Mouse (Mus musculus) testis, adult 2 months (tissue): Measurements from ENCODE around the gene Aco2. TPM values are rescaled to one million over a fixed set of nuclear protein-coding genes. Genes with fewer than 3 reads are reported as not detected.

Experiments
- H3K27ac ChIP-seq: fragments of 200-500 bp; 2 replicates; pipeline ENCODE4 v1.5.1; 2012; ENCODE audit warnings: low read depth, low read length; ENCODE audit not compliant: control insufficient read depth, insufficient read depth
- H3K27me3 ChIP-seq: fragments of 200-500 bp; 2 replicates; pipeline ENCODE4 v1.6.1; 2012; ENCODE audit warnings: mild to moderate bottlenecking, low read length, moderate library complexity; ENCODE audit not compliant: control insufficient read depth, insufficient read depth
- H3K36me3 ChIP-seq: fragments of 200-500 bp; 2 replicates; pipeline ENCODE4 v1.6.1; 2012; ENCODE audit warnings: mild to moderate bottlenecking, low read length; ENCODE audit not compliant: control insufficient read depth, insufficient read depth
- H3K4me1 ChIP-seq: fragments of 200-500 bp; 2 replicates; pipeline ENCODE4 v1.6.1; 2012; ENCODE audit warnings: low read length; ENCODE audit not compliant: control insufficient read depth, insufficient read depth
- H3K4me3 ChIP-seq: fragments of 200-500 bp; 2 replicates; pipeline ENCODE4 v1.5.1; 2012; ENCODE audit warnings: low read depth, mild to moderate bottlenecking, low read length, moderate library complexity, mixed read lengths; ENCODE audit not compliant: control insufficient read depth
- CTCF ChIP-seq: fragments of 200-500 bp; IDR thresholded peaks from 2 replicates; pipeline ENCODE4 v1.5.1; 2012; ENCODE audit warnings: low read depth, mild to moderate bottlenecking, inconsistent platforms, low read length, moderate library complexity; ENCODE audit not compliant: control insufficient read depth, insufficient read depth, insufficient replicate concordance
- POLR2A ChIP-seq: fragments of 200-500 bp; IDR thresholded peaks from 2 replicates; pipeline ENCODE4 v1.6.1; 2012; ENCODE audit warnings: low read depth, mild to moderate bottlenecking, inconsistent platforms, low read length, moderate library complexity; ENCODE audit not compliant: control insufficient read depth
- polyA plus RNA-seq: library from polyadenylated mRNA; depleted of rRNA; stranded (reverse); fragments of >200 nt; gene quantifications from 2 replicates; pipeline ENCODE4 v1.2.3, GENCODE M21; 2012

Aco2 gene
- polyA plus RNA-seq, 1 experiment, result 112 TPM

DNA sequence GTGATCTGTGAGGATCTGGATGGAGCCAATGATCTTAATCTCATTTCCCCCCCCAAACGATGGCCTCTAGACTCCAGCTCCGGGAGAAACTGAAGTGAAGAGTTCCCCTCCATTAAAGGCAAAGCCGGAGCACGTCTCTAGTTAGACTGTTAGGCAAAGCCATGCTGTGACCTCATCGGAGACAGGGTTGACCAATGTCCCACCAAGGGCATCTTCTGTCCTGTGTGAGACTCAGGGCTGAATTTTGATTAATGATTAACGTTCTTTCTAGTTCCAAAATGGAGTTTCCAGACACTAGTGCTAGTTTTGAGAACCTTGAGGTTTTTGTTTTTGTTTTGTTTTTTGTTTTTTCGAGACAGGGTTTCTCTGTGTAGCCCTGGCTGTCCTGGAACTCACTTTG lies 19.0 kb upstream of the Aco2 start:
- TF ChIP-seq POLR2A (no peak), CTCF (no peak)
- peaks cover 7% of the 10 kb centered on the region for H3K36me3 ChIP-seq

GRCm38 (mm10) chr15:81856030-81856790 lies 15.9 kb upstream of the Aco2 start:
- no peaks in the 10 kb centered on the region for H3K27me3 ChIP-seq
- no peaks in the 10 kb centered on the region for H3K36me3 ChIP-seq
- TF ChIP-seq POLR2A, result 0 out of 2 replicates have a peak, but pooled peaks have one; percentile 27
- no peak for TF ChIP-seq CTCF
- peak overlapping the region; percentile 56 for H3K27ac ChIP-seq
- H3K4me3 ChIP-seq, result peak overlapping the region; percentile 93
- peaks cover 29% of the 10 kb centered on the region for H3K4me1 ChIP-seq

More for the DNA sequence above, 19.0 kb upstream of the Aco2 start:
- peaks cover 16% of the 10 kb centered on the region for H3K4me1 ChIP-seq
- no peaks in the 10 kb centered on the region for H3K27me3 ChIP-seq
- H3K27ac ChIP-seq, result no peak overlapping the region
- H3K4me3 ChIP-seq, result no peak overlapping the region

GRCm38 (mm10) chr15:81856938-81857723 lies 15.0 kb upstream of the Aco2 start:
- H3K27me3 ChIP-seq, result no peaks in the 10 kb centered on the region
- H3K27ac ChIP-seq, result peak overlapping the region; percentile 92
- H3K4me3 ChIP-seq, result peak overlapping the region; percentile 93
- H3K4me1 ChIP-seq, result peaks cover 29% of the 10 kb centered on the region
- H3K36me3 ChIP-seq, result no peaks in the 10 kb centered on the region
- TF ChIP-seq POLR2A (no peak), CTCF (no peak)

DNA sequence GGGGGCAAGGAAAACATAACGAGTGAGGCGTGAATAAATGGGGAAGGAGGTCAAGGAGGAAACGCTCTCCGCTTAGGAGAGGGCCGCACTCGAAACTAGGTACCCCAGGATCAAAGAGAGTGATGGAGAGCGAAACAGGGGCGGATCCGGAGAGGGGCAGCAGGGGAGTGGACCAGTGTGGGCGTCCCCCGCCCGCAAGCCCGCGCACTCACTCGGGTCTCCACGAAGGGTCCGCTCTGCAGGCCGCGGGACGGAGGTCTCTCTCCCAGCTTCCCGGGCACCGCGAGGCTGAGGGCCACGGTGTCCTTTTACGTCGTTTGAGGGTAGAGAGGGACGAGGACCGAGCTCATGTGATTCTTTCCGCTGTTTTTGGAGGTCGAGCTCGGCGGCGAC lies 14.4 kb upstream of the Aco2 start:
- Histone ChIP-seq H3K4me1 (peaks cover 29% of the 10 kb centered on the region), H3K4me3 (peak overlapping the region; percentile 93), H3K27me3 (no peaks in the 10 kb centered on the region), H3K36me3 (no peaks in the 10 kb centered on the region), H3K27ac (peak overlapping the region; percentile 92)
- TF ChIP-seq CTCF (no peak), POLR2A (no peak)

DNA sequence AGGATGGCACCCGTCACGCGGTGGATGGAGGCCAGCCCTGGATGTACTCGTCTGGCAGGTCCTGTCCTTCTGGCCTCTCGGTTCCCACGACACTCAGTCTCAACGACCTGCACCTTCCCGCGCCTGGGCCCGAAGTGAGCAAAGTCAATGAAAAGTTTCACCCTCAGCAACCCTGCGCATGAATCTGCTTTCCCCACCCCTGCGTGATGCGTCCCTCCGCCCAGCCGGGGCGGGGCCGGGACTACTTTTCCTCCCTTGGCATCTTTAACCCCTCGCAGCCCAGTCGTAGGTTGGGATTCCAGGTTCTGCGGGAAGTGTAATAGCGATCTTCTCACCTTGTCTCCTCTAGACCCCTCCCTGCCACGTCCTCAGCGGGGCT lies 14.0 kb upstream of the Aco2 start:
- H3K4me3 ChIP-seq, result peak overlapping the region; percentile 93
- H3K27ac ChIP-seq, result peak overlapping the region; percentile 99
- H3K27me3 ChIP-seq, result no peaks in the 10 kb centered on the region
- TF ChIP-seq POLR2A (peak; percentile 99), CTCF (0 out of 2 replicates have a peak, but pooled peaks have one; percentile 12)
- no peaks in the 10 kb centered on the region for H3K36me3 ChIP-seq
- peaks cover 29% of the 10 kb centered on the region for H3K4me1 ChIP-seq

DNA sequence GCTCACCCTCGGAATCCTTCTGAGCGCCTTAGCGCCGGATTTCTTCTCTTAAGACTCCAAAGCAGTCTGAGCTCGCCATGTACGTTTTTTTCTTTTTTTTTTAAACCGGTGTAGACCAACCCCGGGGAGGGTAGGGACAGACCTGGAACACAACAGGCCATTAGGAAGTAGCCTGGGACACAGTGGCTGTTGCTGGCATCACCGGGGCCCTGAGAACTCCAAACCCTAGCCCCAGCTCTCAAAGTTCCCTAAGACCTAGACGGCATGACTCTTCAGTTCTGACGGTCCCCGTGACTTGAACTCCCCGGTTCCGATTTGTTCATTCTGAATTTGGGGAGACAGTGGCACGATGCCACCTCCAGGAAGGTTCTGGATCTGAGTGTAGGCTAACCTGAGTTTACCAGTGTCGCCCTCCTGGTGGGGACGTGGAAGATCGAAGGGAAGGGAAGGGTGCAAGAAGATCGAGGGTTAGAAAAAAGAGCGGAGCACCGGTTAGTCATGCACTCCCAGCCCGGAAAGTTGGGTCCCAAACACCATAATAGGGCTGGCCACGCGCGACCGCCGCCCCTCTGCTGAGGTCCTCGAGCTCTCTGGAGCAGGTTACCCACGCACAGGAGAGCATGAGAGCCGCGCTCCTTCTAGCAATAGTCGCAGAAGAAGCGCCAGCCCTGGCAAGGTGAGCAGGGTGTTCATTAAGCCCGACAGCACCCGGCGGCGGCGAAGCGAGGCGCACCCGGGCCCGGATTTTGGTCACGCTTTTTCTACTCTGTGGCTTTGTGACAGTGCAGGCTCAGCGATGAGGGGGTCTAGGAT lies 13.4 kb upstream of the Aco2 start, which contains the start of gene Tob2:
Gene Tob2 (minus strand): TSS at position 280 of the 813 bp plus-strand sequence.
- no peak for TF ChIP-seq CTCF
- TF ChIP-seq POLR2A, result no peak; the same call in 1 of the 2 replicates
- Histone ChIP-seq H3K4me1 (peaks cover 29% of the 10 kb centered on the region), H3K27ac (peak within 1 kb of the TSS; percentile 99), H3K4me3 (peak within 1 kb of the TSS; percentile 93), H3K27me3 (no peaks in the 10 kb centered on the region), H3K36me3 (no peaks in the 10 kb centered on the region)
